Mouse (Mus musculus) embryo, embryonic 11.5 days (tissue): ENCODE measurements around the gene Ddah2.

Source experiments
- DNase-seq: peaks from one replicate; pipeline ENCODE4 v3.0.0-alpha.2; 2012; ENCODE audit warnings: low read depth, low spot score

Ddah2 gene

GRCm38 (mm10) chr17:35103221-35103690, 44.4 kb downstream of the Ddah2 start:
- DNase-seq: no peak

- no peak for DNase-seq
These were observed 45.2 kb downstream of the Ddah2 start for GRCm38 (mm10) chr17:35104079-35104478.

- DNase-seq: no peak
These were observed 45.9 kb downstream of the Ddah2 start for GRCm38 (mm10) chr17:35104754-35105153.

GRCm38 (mm10) chr17:35105740-35106389, 47.0 kb downstream of the Ddah2 start:
- no peak for DNase-seq

GRCm38 (mm10) chr17:35106522-35106921, 47.7 kb downstream of the Ddah2 start:
- DNase-seq: no peak

GRCm38 (mm10) chr17:35108097-35108496, 49.3 kb downstream of the Ddah2 start, which contains the start of gene Ly6g5c:
Ly6g5c (plus strand) TSS chr17:35108279.
- no peak for DNase-seq
